Mouse (Mus musculus): Measurements from ENCODE around the gene Dlx1. TPM values are rescaled to one million over a fixed set of nuclear protein-coding genes. Genes with fewer than 3 reads are reported as not detected.

The Dlx1 gene
- polyA plus RNA-seq, 1 experiment from 2014 or later, result 0.13 TPM

DNA sequence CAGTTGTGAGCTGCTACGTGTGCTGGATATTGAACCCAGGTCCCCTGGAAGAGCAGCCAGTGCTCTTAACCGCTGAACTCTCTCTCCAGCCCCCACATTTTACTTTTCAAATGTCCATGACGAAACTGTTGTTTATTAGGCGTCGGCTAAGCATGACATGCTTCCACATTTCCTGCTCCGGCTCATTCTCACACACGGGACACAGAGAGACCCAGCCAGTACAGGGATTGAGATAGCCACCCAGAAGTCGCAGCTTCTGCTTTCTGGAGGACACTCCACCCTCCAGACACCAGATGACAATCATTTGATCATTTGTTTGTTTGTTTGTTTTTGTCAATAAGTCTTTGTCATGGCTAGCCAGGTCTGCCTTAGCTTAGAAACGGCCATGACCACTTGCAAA lies 23.1 kb upstream of the Dlx1 start:
- Histone ChIP-seq H3K9ac (replicated peaks) (no peak overlapping the region), H3K27ac (replicated peaks) (no peak overlapping the region), H3K4me3 (replicated peaks) (no peak overlapping the region), H3K4me2 (no peak overlapping the region), H3K27me3 (replicated peaks) (no peaks in the 10 kb centered on the region), H3K36me3 (no peaks in the 10 kb centered on the region), H3K4me1 (no peaks in the 10 kb centered on the region; the same call in 1 of the 2 replicates), H3K9me3 (replicated peaks) (no peaks in the 10 kb centered on the region)
- WGBS, result 71% methylated on average over 9 of the region's 9 CpGs
- ATAC-seq (ENCODE audit: low FRiP score), result no peak

DNA sequence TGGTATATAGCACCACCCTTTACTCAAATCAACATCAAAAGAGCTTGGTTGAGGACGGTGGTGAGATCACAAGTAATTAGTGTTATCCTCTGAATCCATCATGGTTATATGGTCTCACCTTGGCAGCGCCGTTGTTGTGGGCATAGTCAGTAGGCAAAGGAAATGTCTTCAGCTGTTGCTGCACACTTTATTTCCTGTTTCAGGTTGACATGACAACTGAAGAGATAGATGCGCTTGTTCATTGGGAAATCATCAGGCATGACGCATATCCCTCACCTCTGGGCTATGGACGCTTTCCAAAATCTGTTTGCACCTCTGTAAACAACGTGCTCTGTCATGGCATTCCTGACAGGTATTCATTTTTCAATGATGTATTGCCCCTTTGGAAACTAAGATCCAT lies 16.7 kb upstream of the Dlx1 start:
- peaks cover 17% of the 10 kb centered on the region for H3K27me3 ChIP-seq (replicated peaks)
- 77% methylated on average over 7 of the region's 7 CpGs for WGBS
- no peaks in the 10 kb centered on the region for H3K4me1 ChIP-seq
- no peak for ATAC-seq (ENCODE audit: low FRiP score)
- H3K9ac ChIP-seq (replicated peaks), result no peak overlapping the region
- H3K4me3 ChIP-seq (replicated peaks), result no peak overlapping the region
- no peak overlapping the region for H3K4me2 ChIP-seq
- H3K36me3 ChIP-seq, result no peaks in the 10 kb centered on the region
- H3K9me3 ChIP-seq (replicated peaks), result no peaks in the 10 kb centered on the region
- H3K27ac ChIP-seq (replicated peaks), result no peak overlapping the region

DNA sequence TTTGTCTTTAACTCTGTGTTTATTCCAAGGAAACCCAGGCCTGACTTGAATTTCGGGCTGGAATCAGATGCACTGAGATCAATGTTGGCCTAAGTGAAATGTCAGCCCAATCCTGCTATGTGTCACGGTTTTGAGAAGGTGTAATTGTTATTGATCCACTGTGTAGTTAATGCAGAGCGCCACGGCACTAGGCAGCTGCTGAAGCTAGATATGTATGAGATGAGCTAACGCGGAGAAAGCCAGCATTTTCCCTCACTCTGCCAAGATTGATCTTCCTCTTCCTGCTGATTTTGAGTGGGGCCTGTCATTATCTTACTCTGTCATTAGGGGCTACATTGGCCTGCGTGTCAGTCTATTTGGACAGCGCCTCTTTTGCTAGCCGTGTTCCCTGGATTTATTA lies 15.6 kb upstream of the Dlx1 start:
- H3K4me1 ChIP-seq, result no peaks in the 10 kb centered on the region
- H3K9me3 ChIP-seq (replicated peaks), result no peaks in the 10 kb centered on the region
- ATAC-seq (ENCODE audit: low FRiP score), result no peak
- H3K4me3 ChIP-seq (replicated peaks), result no peak overlapping the region
- H3K27me3 ChIP-seq (replicated peaks), result peaks cover 17% of the 10 kb centered on the region
- no peak overlapping the region for H3K4me2 ChIP-seq
- no peak overlapping the region for H3K27ac ChIP-seq (replicated peaks)
- H3K36me3 ChIP-seq, result no peaks in the 10 kb centered on the region
- WGBS, result 63% methylated on average over 9 of the region's 9 CpGs
- H3K9ac ChIP-seq (replicated peaks), result no peak overlapping the region

DNA sequence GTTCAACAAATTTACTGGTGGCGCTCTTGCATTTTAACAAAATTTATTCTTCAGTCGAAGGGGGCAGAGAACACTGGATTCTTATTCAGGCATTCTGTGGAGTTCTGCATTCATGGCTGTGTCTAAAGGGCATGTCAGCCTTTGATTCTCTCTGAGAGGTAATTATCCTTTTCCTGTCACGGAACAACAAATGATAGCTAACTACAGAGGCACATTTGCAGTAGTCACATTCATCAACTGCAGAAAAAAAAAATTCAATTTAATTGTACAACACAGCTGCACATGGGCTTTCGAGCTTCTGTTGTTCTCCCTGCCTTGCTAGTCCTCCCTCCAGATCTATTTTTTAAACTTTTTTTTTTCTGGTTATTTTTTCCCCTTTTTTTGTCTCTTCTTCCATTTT lies 10.9 kb upstream of the Dlx1 start:
- no peaks in the 10 kb centered on the region for H3K9me3 ChIP-seq (replicated peaks)
- no peak overlapping the region for H3K4me3 ChIP-seq (replicated peaks)
- no peaks in the 10 kb centered on the region for H3K36me3 ChIP-seq
- H3K4me1 ChIP-seq, result no peaks in the 10 kb centered on the region
- H3K9ac ChIP-seq (replicated peaks), result no peak overlapping the region
- H3K4me2 ChIP-seq, result no peak overlapping the region
- peaks cover 53% of the 10 kb centered on the region for H3K27me3 ChIP-seq (replicated peaks)
- ATAC-seq (ENCODE audit: low FRiP score), result no peak
- no peak overlapping the region for H3K27ac ChIP-seq (replicated peaks)
- WGBS, result 18% methylated on average over 4 of the region's 4 CpGs

DNA sequence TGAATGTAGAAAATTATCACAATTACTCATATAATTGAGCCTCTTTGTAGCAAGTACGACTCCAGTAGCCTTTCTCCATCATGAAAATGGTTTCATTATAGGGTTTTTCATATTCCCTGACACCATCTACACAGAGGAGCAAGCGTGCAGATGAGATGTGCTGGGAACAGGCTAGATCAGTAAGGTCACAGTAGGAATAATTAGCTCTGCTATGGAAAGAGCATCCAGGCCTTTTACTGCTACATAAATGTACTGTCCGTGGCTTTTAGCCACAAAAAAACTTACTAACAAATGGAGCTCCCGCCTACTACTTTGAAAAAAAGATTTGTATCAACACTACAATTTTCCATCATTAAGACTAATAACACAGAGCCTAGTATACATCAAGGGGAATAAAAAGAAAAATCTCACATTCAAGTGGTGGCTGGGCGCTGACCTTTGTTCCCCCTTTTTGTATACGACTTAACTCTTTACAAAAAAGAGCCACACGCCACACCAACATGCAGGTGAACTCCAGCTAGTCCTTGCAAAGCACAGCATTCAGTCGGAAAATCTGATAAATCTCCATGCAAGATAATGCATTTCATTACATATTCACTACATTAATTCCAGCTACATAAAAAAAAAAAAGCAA lies 10.3 kb upstream of the Dlx1 start:
- Histone ChIP-seq H3K4me1 (no peaks in the 10 kb centered on the region), H3K9me3 (replicated peaks) (no peaks in the 10 kb centered on the region), H3K4me3 (replicated peaks) (no peak overlapping the region), H3K27ac (replicated peaks) (no peak overlapping the region), H3K36me3 (no peaks in the 10 kb centered on the region), H3K9ac (replicated peaks) (no peak overlapping the region), H3K27me3 (replicated peaks) (peaks cover 59% of the 10 kb centered on the region), H3K4me2 (no peak overlapping the region)
- ATAC-seq (ENCODE audit: low FRiP score), result no peak
- WGBS, result 41% methylated on average over 8 of the region's 8 CpGs

DNA sequence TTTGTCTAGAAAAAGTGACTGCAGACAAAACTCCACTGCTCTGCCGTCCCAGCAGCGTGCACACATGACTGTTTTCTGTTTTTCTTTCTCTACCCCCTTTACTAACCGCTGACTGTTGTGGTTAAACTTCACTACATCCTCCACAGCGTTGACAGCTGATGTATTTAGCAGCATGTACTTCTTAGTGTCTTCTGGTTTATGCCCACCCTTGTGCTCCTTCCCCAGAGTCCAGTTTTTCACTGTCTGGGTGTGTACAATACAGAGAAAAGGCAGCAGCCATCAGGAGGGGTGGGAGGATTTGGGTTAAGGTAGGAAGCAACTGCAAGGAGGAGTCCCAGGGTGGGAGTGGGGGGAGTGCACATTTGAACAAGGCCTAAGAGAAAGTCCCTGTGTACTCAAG lies 5.0 kb upstream of the Dlx1 start:
- no peak for ATAC-seq (ENCODE audit: low FRiP score)
- no peaks in the 10 kb centered on the region for H3K4me1 ChIP-seq
- H3K36me3 ChIP-seq, result no peaks in the 10 kb centered on the region
- H3K4me2 ChIP-seq, result no peak overlapping the region
- WGBS, result 69% methylated on average over 4 of the region's 4 CpGs
- no peak overlapping the region for H3K9ac ChIP-seq (replicated peaks)
- no peak overlapping the region for H3K4me3 ChIP-seq (replicated peaks)
- peaks cover 85% of the 10 kb centered on the region for H3K27me3 ChIP-seq (replicated peaks)
- H3K27ac ChIP-seq (replicated peaks), result no peak overlapping the region
- H3K9me3 ChIP-seq (replicated peaks), result no peaks in the 10 kb centered on the region

DNA sequence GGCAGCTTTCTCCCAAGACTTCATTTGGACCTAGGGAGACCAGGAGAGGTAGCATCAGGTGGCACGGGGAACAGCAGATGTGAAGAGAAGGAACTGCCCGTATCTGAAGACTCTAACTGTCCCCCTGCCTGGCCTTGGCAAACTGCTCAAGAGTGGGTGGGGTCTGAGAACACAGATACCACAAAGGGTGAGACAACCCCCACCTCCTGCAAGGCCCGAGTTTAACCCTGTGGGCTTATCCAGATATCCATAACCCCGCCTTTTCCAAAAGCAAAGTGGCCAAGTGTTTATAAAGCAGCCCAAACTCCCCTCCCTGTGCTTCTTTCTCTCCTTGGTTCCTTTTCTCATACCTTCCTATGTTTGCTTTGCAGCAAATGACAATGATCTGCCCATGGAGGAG lies 4.5 kb upstream of the Dlx1 start:
- Histone ChIP-seq H3K27me3 (replicated peaks) (peaks cover 85% of the 10 kb centered on the region), H3K27ac (replicated peaks) (no peak overlapping the region), H3K4me1 (peaks cover 2% of the 10 kb centered on the region), H3K9ac (replicated peaks) (no peak overlapping the region), H3K9me3 (replicated peaks) (no peaks in the 10 kb centered on the region), H3K4me3 (replicated peaks) (no peak overlapping the region), H3K4me2 (no peak overlapping the region), H3K36me3 (no peaks in the 10 kb centered on the region)
- WGBS, result 64% methylated on average over 4 of the region's 4 CpGs
- no peak for ATAC-seq (ENCODE audit: low FRiP score)

DNA sequence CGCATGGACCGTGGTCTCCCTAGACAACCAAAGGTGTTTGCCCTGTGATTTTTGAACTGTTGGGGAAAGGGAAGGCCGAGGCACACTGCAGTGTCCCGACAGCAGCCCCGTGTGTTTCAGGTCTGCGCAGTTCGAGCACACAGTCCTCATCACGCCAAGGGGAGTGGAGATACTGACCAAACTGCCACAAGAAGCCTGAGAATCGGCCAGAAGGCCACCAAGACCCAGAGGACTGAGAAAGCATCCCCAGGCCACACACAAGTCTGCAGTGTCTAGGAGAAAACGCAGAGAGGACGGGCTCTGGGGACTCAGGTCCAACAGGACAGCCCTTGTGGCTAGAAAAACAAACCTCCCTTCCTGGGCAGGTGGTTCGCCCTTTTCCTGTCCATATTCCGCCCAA lies 3.1 kb upstream of the Dlx1 start:
- H3K9ac ChIP-seq (replicated peaks), result no peak overlapping the region
- no peak overlapping the region for H3K27ac ChIP-seq (replicated peaks)
- WGBS, result 33% methylated on average over 13 of the region's 13 CpGs
- no peaks in the 10 kb centered on the region for H3K9me3 ChIP-seq (replicated peaks)
- H3K27me3 ChIP-seq (replicated peaks), result peaks cover 90% of the 10 kb centered on the region
- no peak overlapping the region for H3K4me2 ChIP-seq
- no peaks in the 10 kb centered on the region for H3K36me3 ChIP-seq
- H3K4me1 ChIP-seq, result peaks cover 15% of the 10 kb centered on the region
- no peak for ATAC-seq (ENCODE audit: low FRiP score)
- no peak overlapping the region for H3K4me3 ChIP-seq (replicated peaks)

DNA sequence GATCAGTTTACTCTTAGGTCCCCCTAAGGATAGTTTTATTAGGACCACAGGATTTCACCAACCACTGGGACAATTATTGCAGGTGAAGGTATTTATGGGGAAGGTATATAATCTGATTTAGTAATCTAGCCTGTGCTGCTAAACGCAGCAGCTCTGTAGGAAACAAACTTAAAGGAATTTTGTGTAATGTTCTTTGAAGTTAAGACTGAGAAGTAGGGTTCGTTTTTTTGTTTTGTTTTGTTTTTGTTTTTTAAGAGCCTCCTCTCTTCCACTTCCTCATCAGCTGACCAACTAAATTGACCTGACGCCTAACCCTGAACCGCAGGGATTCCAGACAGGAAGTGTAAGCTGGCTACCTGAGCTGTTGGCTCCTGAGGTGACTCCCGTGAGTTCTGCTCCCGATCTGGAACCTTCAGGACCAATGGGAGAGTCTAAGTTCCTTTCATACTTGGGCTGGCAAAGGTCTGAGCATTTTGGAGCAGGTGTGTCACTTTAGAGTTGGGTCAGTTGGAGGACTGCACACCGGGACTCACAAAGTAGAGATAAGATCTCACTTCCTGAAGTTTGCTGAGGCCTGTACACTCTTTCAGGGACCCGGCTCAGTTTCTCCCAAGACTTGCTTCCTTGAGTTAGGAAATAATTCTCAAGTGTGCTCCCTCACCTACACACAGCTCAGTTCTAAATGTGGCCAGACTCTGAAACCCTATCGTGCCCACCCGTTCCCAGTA lies 1.2 kb upstream of the Dlx1 start:
- Histone ChIP-seq H3K4me1 (peaks cover 19% of the 10 kb centered on the region), H3K4me3 (replicated peaks) (no peak overlapping the region), H3K36me3 (no peaks in the 10 kb centered on the region), H3K9me3 (replicated peaks) (no peaks in the 10 kb centered on the region), H3K27ac (replicated peaks) (no peak overlapping the region), H3K9ac (replicated peaks) (no peak overlapping the region), H3K27me3 (replicated peaks) (peaks cover 93% of the 10 kb centered on the region), H3K4me2 (no peak overlapping the region)
- ATAC-seq (ENCODE audit: low FRiP score), result no peak
- WGBS, result 5% methylated on average over 10 of the region's 10 CpGs

DNA sequence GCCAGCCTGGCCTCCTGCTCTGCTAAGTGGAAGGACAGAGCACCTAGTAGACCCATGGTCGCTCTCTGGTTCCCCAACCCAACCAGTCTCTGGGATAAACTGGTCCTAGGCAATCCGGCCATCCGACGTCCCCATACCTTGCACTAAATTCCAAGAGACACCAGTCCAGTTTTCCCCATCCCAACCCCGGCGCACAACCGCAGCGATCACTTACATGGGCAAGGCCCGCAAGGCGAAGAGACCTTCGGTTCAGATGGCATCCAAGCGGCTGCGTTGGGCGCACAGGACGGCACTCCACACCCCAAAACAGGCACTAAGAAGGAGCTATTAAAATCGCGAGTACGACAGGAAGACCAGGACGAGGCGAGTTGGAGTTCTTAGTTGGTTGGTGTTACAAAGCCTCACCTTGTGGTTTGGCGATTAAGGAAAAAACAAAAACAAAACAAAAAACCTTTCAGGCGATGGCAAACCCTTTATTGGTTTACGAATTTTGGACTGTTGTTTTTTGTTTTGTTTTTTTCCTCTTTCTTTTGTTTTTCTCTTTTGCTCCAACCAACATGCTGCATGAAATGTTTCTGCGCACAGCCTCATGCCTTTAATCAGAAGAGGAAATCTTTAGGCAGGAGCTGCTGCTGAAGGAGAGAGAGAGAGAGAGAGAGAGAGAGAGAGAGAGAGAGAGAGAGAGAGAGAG lies 445 bp upstream of the Dlx1 start:
- ATAC-seq (ENCODE audit: low FRiP score), result no peak
- H3K36me3 ChIP-seq, result no peaks in the 10 kb centered on the region
- H3K27me3 ChIP-seq (replicated peaks), result peaks cover 95% of the 10 kb centered on the region
- H3K4me2 ChIP-seq, result no peak overlapping the region
- peaks cover 19% of the 10 kb centered on the region for H3K4me1 ChIP-seq
- no peak overlapping the region for H3K27ac ChIP-seq (replicated peaks)
- no peak overlapping the region for H3K9ac ChIP-seq (replicated peaks)
- H3K9me3 ChIP-seq (replicated peaks), result no peaks in the 10 kb centered on the region
- 2% methylated on average over 24 of the region's 24 CpGs for WGBS
- no peak overlapping the region for H3K4me3 ChIP-seq (replicated peaks)

DNA sequence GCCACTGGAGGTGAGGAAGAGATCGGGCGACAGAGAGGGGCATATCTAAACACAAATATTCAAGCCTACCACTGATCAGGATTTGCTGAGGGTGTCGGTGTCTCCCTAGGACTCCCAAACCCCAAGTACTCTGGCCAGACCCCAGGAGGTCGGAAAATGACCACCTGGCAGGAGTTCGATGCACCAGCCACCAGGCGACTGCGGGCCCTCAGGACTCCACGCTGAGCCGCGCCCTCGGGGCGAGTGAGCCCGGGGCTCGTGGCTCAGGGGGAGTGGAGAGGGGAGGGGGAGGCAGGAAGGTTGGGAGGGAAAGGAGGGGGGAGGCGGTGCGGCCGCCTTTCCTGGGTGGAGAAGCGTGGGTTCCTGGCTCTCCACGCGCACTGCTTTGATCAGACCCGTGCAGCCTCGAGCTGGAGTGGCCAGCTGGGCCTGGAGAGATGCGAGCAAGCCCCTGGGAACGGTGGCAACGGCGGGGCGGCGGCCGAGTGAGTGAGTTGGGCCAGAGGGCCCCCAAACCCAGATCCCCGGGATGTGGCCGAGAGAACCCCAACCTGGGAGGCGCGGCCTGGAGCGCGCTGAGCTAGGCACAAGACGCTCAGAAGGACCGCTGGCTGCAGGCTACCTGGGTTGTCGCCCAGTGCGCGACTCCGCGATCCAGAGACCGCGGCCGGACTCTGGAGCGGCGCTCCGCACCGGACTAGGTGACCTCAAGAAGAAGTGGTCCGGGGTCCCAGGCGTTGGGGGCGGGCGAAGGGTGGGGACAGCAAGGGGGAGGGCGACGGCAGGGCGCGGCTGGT lies 999 bp downstream of the Dlx1 start:
- peak; percentile 30; the same call in 1 of the 2 replicates for ATAC-seq (ENCODE audit: low FRiP score)
- Histone ChIP-seq H3K27ac (replicated peaks) (no peak overlapping the region), H3K9ac (replicated peaks) (no peak overlapping the region), H3K36me3 (no peaks in the 10 kb centered on the region), H3K27me3 (replicated peaks) (peaks cover 95% of the 10 kb centered on the region), H3K4me2 (peak overlapping the region; percentile 60), H3K4me3 (replicated peaks) (peak overlapping the region; percentile 33), H3K9me3 (replicated peaks) (no peaks in the 10 kb centered on the region), H3K4me1 (peaks cover 19% of the 10 kb centered on the region)
- WGBS, result under 1% methylated on average over 56 of the region's 57 CpGs
